Mouse (Mus musculus) liver, adult 2 months (tissue): ENCODE data around the gene Kcnj15.

Source experiments
- CTCF ChIP-seq: fragments of 200-500 bp; IDR thresholded peaks from 2 replicates; pipeline ENCODE4 v1.5.1; 2011; ENCODE audit warnings: low read depth, low read length, control low read depth
- POLR2A ChIP-seq: fragments of 200-500 bp; IDR thresholded peaks from 2 replicates; pipeline ENCODE4 v1.6.1; 2011; ENCODE audit warnings: low read length, control low read depth; ENCODE audit not compliant: insufficient read depth; ENCODE audit errors: extremely low read depth

DNA sequence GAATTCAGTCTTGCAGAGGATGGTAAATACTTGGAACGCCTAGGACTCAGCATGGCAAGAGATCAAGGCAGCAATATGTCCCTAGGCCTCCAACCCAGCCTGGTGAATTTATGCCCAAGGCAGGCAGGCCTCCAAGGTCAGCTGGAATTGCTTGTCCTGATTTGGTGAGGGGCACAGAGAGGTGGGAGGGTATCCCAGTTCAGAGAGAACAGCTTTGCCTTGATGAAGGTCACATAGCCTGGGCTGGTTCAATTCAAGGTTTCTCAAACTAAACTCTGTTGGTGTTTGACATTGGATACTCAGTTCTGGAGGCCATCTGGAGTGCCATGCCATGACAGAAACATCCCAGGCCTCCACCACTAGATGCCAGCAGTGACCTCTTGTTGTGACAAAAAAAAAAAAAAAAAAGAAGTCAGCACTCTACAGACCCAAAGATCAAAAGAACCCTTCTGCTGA, 48.3 kb upstream of the Kcnj15 start:
- TF ChIP-seq CTCF (0 out of 2 replicates have a peak, but pooled peaks have one; percentile 11), POLR2A (no peak)
